Mouse (Mus musculus) lung, adult 18-20 months (tissue): ENCODE measurements around the gene Msx3.
A peak's percentile ranks its signal among the peaks of the same experiment; 100 is the strongest.

Source experiments
- DNase-seq, 2 experiments: peaks; one replicate each; pipeline ENCODE4 v3.0.0; 2022; ENCODE audit warnings: mixed read lengths in 2 of 2

The Msx3 gene

DNA sequence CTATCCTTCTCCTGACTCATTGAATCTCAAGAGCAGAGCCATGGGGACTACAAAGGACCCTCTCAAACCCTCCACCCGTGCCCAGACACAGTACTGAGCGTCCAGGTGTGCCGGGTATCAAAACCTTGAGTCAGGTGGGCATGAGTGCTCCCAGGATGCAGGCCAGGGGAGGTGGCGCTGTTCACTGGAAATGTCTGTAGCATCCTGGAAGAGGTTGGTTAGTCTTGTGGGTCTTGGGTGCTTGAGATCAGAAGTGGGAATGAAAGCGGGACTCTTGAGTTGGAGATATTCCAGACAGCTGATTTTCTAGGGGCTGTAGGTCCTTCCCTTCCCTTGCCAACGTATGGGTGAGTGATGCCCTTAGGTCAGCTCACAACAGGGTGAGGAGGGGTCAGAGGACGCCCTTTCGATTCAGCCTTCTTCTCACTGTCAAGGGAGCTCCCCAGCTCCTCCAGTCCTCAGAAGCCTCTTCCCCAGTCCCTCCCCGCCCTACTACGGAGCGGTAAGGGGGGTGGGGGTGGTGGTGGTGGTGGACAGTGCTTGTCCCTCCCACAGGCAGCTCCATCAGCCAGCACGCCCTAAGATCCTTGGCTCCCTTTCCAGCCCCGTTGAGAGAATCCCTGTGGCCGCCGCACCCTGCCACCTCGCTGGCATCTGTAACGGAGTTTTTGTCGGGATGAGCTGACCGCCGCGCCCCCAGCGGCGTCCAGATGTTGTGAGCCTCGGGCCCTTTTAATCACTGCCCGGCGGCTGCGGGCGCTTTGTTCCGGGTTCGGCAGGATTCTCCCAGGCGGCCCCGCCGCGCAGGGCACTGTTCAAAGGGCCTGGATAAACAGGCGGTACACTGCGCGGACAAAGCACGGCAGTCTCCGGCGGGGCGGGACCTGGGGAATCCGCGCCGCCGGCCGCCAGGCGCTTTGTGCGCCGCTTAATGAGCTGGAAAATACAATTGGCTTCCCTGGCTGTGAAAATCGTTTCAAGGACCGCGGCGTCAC is 8.8 kb upstream of the Msx3 start:
- no peak for DNase-seq

DNA sequence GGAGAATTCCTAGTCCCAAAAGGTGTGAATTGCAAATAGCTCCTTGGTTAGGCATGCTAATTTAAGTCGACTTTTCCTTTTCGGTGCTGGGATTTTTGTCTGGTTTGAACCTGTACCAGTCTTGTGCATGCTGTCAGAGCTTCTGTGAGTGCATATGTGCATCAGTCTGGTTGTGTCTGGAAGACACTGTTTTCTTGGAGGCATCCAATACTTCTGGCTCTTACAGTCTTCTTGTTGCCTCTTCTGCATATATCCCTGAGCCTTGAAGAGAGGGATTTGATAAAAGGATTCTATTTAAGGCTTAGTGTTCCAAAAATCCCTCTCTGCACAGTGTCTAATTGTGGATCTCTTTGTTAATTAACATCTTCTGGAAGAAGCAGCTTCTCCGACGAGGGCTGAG is 5.2 kb upstream of the Msx3 start:
- DNase-seq, result no peak

DNA sequence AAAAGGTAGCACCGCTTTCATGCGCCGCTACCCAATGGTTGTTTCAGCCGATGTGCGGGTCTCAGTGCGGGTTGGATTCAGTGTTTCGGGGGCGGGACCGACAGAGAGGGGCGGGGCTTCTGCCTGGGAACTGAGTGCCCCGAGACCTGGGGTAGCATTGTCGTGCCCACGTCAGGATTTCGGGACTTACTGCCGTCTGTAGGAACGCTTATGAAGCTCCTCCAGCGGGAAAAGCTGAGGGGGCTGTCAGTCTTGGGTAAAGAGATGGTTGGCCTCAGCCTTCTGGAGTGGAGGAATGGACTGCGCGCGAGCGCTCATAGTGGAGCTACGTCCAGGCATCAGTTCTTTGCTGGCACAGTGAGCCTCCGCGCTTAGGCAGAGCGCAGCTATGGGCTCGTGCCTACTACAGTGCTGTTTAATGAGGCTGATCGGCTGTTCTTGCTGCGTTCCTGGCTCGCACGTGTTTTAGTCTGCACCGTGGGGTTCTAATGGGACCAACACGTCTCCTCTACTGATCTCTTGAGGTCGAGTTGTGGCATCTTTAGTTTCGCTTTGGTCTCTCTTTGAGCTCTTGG is 313 bp upstream of the Msx3 start:
- DNase-seq, result no peak

DNA sequence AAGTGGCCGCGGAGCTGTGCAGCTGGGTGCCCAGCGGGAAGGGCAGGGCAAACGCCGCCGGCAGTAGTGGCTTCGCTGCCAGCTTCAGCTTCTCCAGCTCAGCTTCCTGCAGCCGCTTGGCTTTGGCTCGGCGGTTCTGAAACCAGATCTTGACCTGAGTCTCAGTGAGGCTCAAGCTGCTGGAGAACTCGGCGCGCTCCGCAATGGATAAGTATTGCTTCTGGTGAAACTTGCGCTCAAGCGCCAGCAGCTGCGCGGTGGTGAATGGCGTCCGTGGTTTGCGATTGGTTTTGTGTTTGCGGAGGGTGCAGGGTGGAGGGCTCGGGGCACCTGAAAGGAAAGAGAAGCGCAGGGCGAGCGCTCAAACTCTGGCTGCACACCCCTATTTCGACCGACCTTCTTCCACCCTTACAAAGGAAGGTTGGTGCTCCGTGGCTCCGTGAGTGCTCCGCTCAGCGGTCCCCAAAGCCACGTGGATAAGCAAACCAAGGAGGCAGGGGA is 1.0 kb downstream of the Msx3 start:
- DNase-seq, result no peak

DNA sequence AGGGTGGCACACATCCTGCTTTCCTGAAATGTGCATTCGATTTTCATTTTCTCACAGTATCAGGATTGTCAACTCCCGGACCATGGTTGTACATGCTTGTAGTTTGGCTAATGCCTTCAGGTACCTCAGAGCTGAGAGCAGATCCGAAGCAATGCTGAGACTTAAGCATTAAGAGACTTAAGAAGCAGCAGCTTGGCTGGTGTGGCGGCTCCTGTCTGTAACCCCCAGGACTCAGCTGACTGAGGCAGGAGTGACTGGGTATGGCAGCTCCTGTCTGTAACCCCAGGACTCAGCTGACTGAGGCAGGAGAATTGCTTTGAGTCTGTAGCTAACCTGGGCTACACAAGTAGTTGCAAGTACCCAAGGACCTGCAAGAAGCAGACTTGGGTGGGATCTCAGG is 3.3 kb downstream of the Msx3 start:
- no peak for DNase-seq

DNA sequence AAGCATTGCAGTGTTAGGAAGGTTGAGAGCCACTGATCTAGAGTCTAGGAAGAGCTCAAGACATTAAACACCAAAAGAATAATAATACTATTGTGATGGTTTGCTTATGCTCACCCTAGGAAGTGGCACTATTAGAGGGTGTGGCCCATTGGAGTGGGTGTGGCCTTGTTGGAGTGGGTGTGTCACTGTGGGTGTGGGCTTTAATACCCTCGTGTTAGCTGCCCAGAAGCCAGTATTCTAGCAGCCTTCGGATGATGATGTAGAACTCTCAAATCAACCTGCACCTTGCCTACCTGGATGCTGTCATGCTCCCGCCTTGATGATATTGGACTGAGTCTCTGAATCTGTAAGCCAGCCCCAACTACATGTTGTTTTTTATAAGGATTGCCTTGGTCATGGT is 6.2 kb downstream of the Msx3 start:
- no peak for DNase-seq

DNA sequence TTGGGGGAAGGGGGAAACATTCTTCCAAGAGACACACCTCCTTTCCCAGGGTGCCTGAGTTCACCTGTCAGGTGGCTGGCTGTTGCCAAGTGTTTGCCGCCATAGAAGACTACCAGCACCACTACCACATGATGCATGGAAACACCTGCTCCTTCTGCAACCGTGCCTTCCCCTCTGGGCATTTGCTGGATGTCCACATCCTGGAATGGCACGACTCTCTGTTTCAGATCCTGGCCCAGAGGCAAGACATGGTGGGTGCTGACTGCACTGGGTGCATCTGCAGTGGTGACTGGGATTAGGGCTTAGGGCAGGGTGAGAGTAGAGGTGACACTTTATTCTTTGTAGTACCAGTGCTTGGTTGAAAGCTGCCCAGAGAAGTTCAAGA is 11.7 kb downstream of the Msx3 start:
- DNase-seq, result no peak

DNA sequence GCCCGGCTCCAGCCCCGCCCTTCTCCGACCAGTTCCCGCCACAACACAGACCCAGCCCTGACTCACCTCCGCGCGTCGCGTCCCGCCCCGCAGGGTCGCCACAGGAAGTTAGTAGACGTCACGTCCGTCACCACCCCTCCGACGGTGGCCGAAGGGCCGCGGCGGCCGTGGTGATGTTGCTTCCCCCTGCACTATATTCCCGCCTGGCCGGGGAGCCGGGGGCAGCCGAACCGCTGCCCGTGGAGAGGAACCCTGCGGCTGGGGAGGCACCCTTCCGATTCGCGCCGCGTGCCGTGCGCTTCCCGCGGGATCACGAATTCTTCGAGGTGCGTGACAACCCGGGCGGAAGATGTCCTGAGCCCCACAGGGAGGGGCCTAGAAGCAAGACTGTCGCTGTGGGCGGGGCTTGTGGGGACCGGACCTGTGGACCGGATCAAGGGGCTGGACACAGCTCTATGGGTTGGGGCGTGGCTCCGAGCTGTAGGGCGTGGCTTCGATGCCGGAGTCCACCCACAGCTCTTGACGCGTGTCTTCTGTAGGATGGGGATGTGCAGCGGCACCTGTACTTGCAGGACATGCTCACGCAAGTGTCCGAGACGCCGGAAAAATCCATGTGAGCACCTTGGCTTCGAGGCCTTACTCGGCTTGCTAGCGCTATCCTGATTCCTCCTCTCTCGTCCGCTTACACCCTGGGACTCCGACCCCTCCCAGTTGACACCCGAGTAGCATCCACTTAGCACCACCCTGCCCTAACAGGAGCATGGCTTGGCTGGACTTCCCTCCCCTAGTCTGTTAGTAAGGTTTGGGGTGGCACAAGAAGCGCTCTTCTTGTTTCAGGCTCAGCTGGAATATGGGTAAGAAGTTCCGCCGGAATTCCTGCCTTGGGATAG is 12.4 kb downstream of the Msx3 start, which contains the start of the genes Zfp511 and Tubgcp2:
TSS of gene Zfp511 (plus strand) at position 111 of the 890 bp plus-strand sequence.
TSS of gene Tubgcp2 (minus strand) at position 389 of the 890 bp plus-strand sequence.
- peak; percentile 97 for DNase-seq

DNA sequence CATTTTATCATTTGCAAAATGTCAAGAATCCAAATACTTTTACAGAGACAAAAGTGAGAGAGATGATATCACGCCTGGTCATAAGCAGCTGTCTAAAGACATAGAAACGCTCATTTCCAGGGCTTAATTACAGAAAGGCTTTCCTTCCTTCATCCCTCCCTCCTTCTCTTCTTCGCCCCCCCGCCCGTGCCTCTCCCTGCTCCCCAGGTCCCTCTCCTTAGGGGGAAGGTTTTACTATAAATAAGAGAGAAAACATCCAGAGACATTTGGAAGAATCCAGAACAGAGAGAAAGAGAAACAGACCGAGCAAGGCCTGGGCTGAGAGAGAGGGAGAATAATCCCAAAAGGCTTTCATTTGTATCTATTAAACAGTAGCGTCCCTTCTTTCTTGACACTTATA is 13.4 kb downstream of the Msx3 start:
- DNase-seq, result no peak

DNA sequence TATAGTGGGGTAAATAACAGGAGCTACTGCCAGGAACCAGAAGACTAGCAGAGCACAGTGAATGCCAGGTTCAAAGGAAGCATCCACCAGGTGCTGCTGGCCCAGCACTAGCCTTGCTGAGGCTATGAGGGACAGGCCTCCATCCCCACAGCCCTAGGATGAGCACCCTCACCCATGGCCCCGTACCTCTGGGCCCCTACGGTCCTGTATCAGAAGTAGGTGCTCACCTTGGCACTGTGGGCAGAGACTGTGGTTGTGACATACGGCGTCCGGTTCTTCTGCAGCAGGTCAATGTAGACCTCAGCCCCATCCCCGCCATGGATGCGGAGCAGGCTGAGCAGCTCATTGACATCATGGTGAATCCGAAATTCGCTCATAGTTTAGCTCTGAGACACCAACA is 15.5 kb downstream of the Msx3 start:
- DNase-seq, result no peak

DNA sequence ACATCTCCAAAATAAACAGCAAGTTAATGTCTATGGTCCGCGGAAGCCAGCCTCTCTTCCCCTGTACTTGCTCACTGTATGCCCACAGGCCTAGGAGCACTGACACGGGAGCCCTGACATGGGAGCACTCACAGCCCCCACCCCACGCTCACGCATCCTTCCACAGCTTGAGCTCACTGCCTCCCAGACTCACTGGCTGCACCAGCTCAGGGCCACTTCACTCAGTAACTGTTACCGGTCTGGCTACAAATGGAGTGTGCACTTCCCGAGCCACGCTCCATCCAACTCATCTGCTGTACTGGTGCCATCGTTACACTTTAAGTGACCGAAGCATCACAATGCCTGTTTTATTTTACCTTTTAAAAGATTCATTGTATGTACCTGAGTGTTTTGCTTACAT is 16.5 kb downstream of the Msx3 start:
- no peak for DNase-seq

DNA sequence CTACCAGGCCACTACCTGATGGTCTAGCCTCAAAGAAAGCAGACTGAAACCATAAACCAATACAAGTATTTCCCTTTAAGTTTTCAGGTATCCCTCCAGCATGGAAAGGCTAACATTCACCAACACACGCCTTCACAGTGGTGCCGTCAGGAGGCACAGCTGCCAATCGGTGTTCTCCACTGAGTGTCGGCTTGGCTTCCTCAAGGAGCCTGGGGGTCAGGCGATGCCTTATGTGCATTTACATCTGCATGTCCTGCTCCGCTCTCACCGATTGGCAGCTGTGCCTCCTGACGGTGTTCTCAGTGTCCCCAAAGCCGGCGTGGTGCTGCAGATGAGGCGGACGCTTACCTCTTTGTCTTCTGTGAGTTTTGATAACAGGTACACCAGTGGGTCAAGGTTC is 17.1 kb downstream of the Msx3 start:
- no peak for DNase-seq

DNA sequence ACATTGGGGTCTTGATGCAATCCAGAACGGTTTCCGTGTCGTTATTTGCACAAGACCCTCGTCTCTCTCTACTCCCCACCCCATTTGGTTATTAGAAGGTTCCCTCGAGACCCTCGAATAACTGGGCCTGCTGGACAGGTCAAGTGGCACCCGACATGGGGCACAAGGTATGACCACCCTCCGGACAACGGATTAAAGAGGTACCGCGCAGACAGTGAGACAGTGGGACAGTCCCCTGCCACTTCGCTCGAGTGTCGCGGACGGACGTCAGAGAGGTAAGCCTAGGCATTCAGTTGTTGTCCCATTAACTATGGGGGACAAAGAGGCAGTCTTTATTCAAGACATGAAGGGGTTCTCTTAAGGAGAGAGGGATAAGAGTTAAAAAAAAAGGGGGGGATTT is 37.6 kb downstream of the Msx3 start:
- DNase-seq, result no peak

DNA sequence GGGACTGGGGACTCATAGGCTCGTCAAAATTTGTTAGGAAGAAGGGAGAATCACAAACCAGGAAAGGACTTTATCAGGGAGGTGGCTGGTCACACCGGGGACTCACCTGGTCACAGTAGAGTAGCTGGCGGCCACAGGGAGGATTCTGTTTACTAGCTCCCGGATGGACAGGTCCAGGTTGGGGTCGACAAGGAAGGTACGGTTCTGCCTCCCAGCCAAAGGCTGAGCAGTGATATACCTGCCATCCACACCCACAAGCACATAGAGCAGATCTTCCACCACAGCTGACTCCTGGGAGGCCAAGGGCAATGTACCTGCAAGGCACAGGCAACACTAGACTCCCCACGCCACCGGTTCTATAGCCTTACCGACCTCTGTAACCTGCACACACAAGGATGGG is 41.1 kb downstream of the Msx3 start:
- DNase-seq, result no peak

DNA sequence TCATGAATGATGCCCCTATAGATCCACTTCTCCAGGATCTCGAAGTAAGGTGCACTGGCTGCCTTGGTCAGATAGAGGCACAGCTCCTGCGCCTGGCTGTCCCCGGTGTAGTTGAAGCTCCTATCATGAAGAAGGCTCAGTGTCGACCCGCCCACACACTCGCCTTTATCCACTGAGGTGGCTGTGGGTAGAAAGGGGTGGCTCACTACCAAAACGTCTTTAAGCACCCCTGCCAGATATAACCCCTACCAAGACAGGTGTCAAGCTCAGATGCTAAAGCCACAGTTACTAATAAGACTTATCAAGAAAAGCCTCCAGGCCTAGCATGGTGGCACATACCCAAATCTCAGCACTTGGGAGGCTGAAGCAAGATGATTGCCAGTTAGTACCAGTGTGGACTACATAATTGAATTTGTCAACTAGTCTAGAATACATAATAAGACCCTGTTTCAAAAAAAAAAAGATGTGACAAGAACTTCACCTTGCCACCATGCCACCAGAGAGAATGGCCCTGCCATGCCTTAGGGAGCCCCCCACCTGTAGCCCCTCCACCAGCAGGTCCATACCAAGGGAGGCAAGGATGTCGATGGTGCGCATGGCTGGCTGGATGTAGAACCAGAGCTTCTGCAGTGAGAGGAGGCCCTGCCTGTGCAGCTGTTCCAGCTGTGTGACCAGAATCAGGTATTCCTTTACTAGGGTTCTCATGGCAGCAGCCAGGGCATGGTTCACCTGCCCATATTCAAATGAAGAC is 41.9 kb downstream of the Msx3 start:
- no peak for DNase-seq

DNA sequence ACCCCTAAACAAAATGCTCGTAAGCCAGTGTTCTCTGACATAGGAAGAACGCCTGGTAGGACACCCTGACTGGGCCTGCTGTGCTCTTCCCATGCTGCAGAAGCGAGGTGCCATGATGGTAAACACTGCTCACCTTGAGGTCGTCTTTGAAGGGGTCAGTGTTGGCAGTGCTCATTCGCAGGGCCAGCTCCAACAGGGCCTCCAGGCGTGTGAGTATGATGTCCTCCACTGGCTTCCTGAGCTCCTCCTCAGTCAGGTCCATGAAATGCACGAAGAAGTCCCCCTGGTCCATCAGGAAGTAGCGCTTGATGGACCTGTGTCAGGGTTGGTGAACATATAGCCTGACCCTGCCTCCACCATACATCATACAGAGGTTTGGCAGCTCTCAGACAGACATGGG is 44.2 kb downstream of the Msx3 start:
- no peak for DNase-seq

DNA sequence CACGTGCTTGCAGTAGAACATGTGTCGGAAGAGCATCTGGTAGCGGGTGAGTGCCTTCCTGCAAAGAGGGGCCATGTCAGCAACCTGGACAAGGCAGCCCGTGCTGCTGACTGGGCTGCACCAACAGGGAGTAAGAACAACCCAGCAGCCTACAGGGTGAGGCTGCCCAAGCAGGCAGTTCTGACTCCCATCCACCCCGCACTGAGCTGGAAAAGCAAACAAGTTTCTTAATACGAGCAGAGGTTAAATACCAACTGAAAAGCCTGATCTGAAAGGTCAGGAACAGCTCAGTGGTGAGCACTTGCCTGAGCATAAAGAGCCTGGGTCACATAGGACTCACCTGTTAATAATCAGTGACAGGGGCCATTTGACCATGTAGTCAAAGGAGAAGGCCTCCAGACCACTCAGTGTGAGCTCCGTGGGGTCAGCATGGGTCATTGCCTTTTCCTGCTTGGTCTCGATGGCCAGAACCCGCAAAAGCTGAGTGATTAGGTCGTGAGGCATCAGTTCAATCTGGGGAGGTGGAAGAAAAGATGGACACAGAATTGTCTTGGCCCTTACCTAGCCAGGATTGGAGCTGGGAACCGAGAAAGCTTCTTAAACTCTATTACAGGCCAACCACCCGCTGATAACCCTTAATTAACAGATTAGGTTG is 47.7 kb downstream of the Msx3 start:
- DNase-seq, result peak in 1 of 2 experiments; percentile 29

DNA sequence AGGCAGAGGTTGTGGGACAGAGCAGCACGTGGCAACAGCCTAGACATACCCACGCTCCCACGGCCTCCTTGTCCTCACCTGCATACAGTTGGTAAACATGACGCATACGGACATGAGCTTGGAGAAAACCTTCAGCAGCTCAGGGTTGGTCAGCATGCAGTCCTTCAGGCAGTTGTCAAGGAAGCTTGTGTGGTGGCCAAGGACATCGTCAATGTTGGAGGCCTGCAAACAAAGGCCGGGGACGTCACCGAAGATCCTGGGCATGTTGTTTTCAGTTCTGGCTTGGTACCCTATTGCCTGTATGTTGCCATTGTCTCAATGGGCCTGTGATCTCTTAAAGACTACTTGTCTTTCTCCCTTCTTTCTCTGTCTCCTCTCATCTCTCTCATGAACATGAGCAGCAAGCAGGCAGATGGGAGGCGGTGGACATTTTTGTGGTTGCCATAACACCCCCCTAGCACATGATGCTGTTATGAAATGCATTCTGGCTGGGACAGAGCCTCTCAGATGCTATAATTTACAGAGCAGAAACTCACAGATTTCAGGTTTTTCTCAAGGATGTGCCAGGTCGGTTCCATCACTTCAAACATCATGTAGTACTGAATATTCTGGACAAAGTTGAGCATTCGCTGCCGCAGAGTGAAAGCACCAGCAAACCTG is 50.1 kb downstream of the Msx3 start:
- DNase-seq, result no peak
